Comparison of ENCODE assay signal across 9 mouse cellular contexts in the genomic region with DNA sequence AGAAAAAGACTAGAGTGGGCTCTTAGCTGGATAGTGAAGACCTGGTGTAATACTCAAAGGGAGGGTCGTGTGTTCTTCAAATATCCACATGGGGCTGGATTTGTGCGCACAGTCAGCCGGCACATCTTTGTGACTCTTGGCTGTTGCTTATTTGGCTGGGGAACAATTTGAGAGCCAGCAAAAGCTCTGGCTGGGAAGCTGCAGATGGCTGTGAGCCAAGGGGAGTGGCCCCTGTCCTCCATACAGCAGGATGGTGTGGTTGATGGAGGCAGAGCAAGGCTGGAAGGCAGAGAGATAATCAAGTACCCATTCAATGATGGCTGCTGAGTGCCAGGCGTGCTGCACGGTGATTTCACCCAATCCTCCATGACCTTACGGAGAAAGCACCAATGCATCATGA.
DNase-seq lines count a peak whose midpoint lies in the region; ATAC-seq lines count a peak whose summit lies in the region.
"Had no signal": no experiment of that assay in that cellular context is flagged by ENCODE, and none has a peak within 500 bp of the region (broad histone marks: within the 10 kb centered on the region; RNA-seq: fewer than 3 reads in every experiment).

No protein-coding gene starts in this region.

- H3K9ac ChIP-seq in heart, embryonic 11.5 days (ENCODE audit: low read depth, low read length), result no peak overlapping the region
- no peak overlapping the region for H3K9ac ChIP-seq in stomach, embryonic 15.5 days
- no peak overlapping the region for H3K9ac ChIP-seq in kidney, embryonic 16.5 days (replicated peaks; ENCODE audit: low read length)
- H3K9ac ChIP-seq: embryonic facial prominence, embryonic 13.5 days had no signal

- ATAC-seq in heart, embryonic 11.5 days (replicated peaks; ENCODE audit: insufficient number of reproducible peaks, low FRiP score, low TSS enrichment), result no peak
- ATAC-seq in stomach, embryonic 15.5 days (ENCODE audit: insufficient read depth, low FRiP score, low read depth), result peak; percentile 57; the same call in 1 of the 2 replicates
- no peak for ATAC-seq in kidney, embryonic 16.5 days (ENCODE audit: low FRiP score, low TSS enrichment)

- H3K27ac ChIP-seq in heart, embryonic 10.5 days, result 0 out of 2 replicates have a peak overlapping the region, but pooled peaks have one; percentile 36
- no peak overlapping the region for H3K27ac ChIP-seq in heart, embryonic 11.5 days (ENCODE audit: low read depth, low read length)
- H3K27ac ChIP-seq in stomach, embryonic 15.5 days, result peak overlapping the region; percentile 33
- no peak overlapping the region for H3K27ac ChIP-seq in kidney, embryonic 16.5 days (ENCODE audit: low read length)
- H3K27ac ChIP-seq: embryonic facial prominence, embryonic 13.5 days had no signal

- intact Hi-C loops in left cerebral cortex, postnatal 25 days (cut with DNase I), result no loop called here

- H3K9me3 ChIP-seq in heart, embryonic 10.5 days, result no peaks in the 10 kb centered on the region
- no peaks in the 10 kb centered on the region for H3K9me3 ChIP-seq in heart, embryonic 11.5 days (replicated peaks; ENCODE audit: control insufficient read depth, low read length)
- H3K9me3 ChIP-seq in stomach, embryonic 15.5 days, result no peaks in the 10 kb centered on the region
- H3K9me3 ChIP-seq in kidney, embryonic 16.5 days (ENCODE audit: low read length), result no peaks in the 10 kb centered on the region
- H3K9me3 ChIP-seq: embryonic facial prominence, embryonic 13.5 days had no signal

- no peaks in the 10 kb centered on the region for H3K27me3 ChIP-seq in heart, embryonic 10.5 days (ENCODE audit: insufficient read depth, poor library complexity, severe bottlenecking)
- H3K27me3 ChIP-seq in heart, embryonic 11.5 days (ENCODE audit: control insufficient read depth, insufficient read depth, low read length), result no peaks in the 10 kb centered on the region
- no peaks in the 10 kb centered on the region for H3K27me3 ChIP-seq in stomach, embryonic 15.5 days (replicated peaks)
- H3K27me3 ChIP-seq in kidney, embryonic 16.5 days (ENCODE audit: insufficient read depth, low read length), result no peaks in the 10 kb centered on the region
- H3K27me3 ChIP-seq: embryonic facial prominence, embryonic 13.5 days had no signal

- peaks cover 31% of the 10 kb centered on the region for H3K4me1 ChIP-seq in heart, embryonic 10.5 days
- H3K4me1 ChIP-seq in heart, embryonic 11.5 days (ENCODE audit: control insufficient read depth, insufficient read depth, low read length), result peaks cover 10% of the 10 kb centered on the region; the same call in 1 of the 2 replicates
- peaks cover 12% of the 10 kb centered on the region; the same call in 1 of the 2 replicates for H3K4me1 ChIP-seq in stomach, embryonic 15.5 days
- H3K4me1 ChIP-seq in kidney, embryonic 16.5 days (ENCODE audit: insufficient read depth, low read length), result peaks cover 20% of the 10 kb centered on the region

- DNase-seq in heart, embryonic 10.5 days (ENCODE audit: low spot score), result no peak
- peak; percentile 42 to 46 for DNase-seq in right cerebral cortex, postnatal 10 days (ENCODE audit: low spot score in 2 of 2)
- no peak for DNase-seq in right cerebral cortex, postnatal 25 days
- peak; percentile 73 for DNase-seq in heart, postnatal 4 days
- DNase-seq in left cerebral cortex, postnatal 25 days (ENCODE audit: low spot score in 2 of 2), result no peak

- H3K4me2 ChIP-seq in heart, embryonic 11.5 days, result no peak overlapping the region
- no peak overlapping the region for H3K4me2 ChIP-seq in stomach, embryonic 15.5 days
- H3K4me2 ChIP-seq in kidney, embryonic 16.5 days (replicated peaks; ENCODE audit: low read depth, low read length), result no peak overlapping the region
- H3K4me2 ChIP-seq: embryonic facial prominence, embryonic 13.5 days had no signal

- WGBS in heart, embryonic 10.5 days, result 59% methylated on average over 6 of the region's 6 CpGs
- WGBS in heart, embryonic 11.5 days (ENCODE audit: insufficient replicate concordance), result 63% methylated on average over 6 of the region's 6 CpGs
- WGBS in stomach, embryonic 15.5 days, result 57% methylated on average over 6 of the region's 6 CpGs
- 76% methylated on average over 6 of the region's 6 CpGs for WGBS in kidney, embryonic 16.5 days

- no peak overlapping the region for H3K4me3 ChIP-seq in heart, embryonic 10.5 days
- no peak overlapping the region for H3K4me3 ChIP-seq in heart, embryonic 11.5 days (ENCODE audit: low read depth, low read length)
- no peak overlapping the region for H3K4me3 ChIP-seq in stomach, embryonic 15.5 days (replicated peaks)
- no peak overlapping the region for H3K4me3 ChIP-seq in kidney, embryonic 16.5 days (ENCODE audit: low read length)
- H3K4me3 ChIP-seq: embryonic facial prominence, embryonic 13.5 days had no signal

- H3K36me3 ChIP-seq in heart, embryonic 10.5 days, result no peaks in the 10 kb centered on the region
- no peaks in the 10 kb centered on the region for H3K36me3 ChIP-seq in heart, embryonic 11.5 days (ENCODE audit: control insufficient read depth, insufficient read depth, low read length)
- no peaks in the 10 kb centered on the region for H3K36me3 ChIP-seq in stomach, embryonic 15.5 days
- no peaks in the 10 kb centered on the region for H3K36me3 ChIP-seq in kidney, embryonic 16.5 days (ENCODE audit: insufficient read depth, low read length)
- H3K36me3 ChIP-seq: embryonic facial prominence, embryonic 13.5 days had no signal

Comparison
In these comparisons a context has a peak if more than half of its experiments do, and no peak if none do; other contexts are left out.
1. DNase-seq: peak in right cerebral cortex, postnatal 10 days (2 of 2) and heart, postnatal 4 days (single experiment); none in heart, embryonic 10.5 days (single experiment), right cerebral cortex, postnatal 25 days (single experiment) and left cerebral cortex, postnatal 25 days (0 of 2).
2. H3K27ac ChIP-seq: peak in heart, embryonic 10.5 days (single experiment) and stomach, embryonic 15.5 days (single experiment); none in heart, embryonic 11.5 days (single experiment) and kidney, embryonic 16.5 days (single experiment).